Mouse (Mus musculus): ENCODE data around the gene Nedd4. TPM values are rescaled to one million over a fixed set of nuclear protein-coding genes. Genes with fewer than 3 reads are reported as not detected.

Nedd4 gene
- polyA plus RNA-seq, 1 experiment from 2014 or later: 546 TPM

DNA sequence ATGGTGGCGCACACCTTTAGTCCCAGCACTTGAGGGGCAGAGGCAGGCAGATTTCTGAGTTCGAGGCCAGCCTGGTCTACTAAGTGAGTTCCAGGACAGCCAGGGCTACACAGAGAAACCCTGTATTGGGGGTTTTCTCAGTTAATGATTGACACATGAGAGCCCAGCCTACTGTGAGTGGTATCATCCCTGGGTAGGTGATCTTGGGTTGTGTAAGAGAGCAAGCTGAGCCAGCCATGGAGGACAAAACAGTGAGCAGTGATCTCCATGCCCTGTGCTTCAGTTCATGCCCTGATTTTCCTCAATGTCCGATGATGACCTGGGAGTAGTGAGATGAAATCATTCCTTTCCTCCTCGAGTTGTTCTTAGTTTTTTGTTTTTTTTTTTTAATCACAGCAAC lies 112.9 kb downstream of the Nedd4 start:
- Histone ChIP-seq H3K4me3 (replicated peaks) (no peak overlapping the region), H3K4me2 (replicated peaks) (no peak overlapping the region), H3K9me3 (replicated peaks) (no peaks in the 10 kb centered on the region), H3K27me3 (no peaks in the 10 kb centered on the region), H3K9ac (no peak overlapping the region), H3K36me3 (no peaks in the 10 kb centered on the region), H3K4me1 (peaks cover 9% of the 10 kb centered on the region; the same call in 1 of the 2 replicates), H3K27ac (replicated peaks) (no peak overlapping the region)
- WGBS: 88% methylated on average over 4 of the region's 4 CpGs
- no peak for ATAC-seq (ENCODE audit: insufficient number of reproducible peaks, low FRiP score, low TSS enrichment, low read depth)

DNA sequence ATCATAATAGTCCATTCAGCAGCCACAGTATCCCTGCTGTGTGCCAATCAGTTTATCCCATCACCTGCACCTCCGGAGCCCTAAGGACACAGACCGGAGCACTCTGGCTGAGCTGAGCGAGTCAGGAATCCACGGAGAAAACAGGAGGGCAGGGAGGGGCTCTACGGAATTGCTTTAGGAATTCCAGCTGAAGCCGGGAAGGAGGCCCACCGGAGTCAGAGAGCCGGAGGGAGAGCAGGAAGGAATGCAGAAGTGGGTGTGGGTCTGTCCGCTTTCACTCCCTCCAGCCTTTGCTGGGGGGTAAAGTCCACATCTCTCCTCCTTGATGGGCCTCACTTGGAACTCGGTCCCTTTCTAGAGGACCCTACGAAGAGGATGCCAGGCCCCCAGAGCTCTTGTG lies 116.9 kb downstream of the Nedd4 start:
- Histone ChIP-seq H3K4me3 (replicated peaks) (no peak overlapping the region), H3K27me3 (no peaks in the 10 kb centered on the region), H3K9ac (no peak overlapping the region), H3K4me2 (replicated peaks) (no peak overlapping the region), H3K36me3 (no peaks in the 10 kb centered on the region), H3K27ac (replicated peaks) (no peak overlapping the region), H3K4me1 (peaks cover 16% of the 10 kb centered on the region; the same call in 1 of the 2 replicates), H3K9me3 (replicated peaks) (no peaks in the 10 kb centered on the region)
- 34% methylated on average over 11 of the region's 11 CpGs for WGBS
- no peak for ATAC-seq (ENCODE audit: insufficient number of reproducible peaks, low FRiP score, low TSS enrichment, low read depth)

DNA sequence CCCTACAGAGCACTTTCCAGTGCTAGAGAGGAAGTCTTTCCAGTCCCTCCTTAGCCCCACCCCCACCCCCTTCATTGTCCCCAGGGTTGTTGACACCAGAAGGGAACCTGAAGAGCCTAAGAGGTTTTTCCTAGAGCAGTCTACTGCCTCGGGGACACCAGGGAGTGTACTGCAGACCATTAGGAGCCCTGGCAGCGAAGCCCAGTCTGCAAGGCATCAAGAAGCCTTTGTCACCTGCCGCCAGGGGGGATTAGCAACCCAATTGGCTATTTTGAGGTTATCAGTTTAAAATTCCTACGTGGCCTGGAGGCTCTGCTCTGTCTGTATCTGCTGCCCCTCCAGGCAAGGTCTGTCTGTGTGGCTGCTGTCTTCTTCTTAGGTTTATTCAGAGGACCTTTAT lies 117.6 kb downstream of the Nedd4 start:
- peaks cover 16% of the 10 kb centered on the region; the same call in 1 of the 2 replicates for H3K4me1 ChIP-seq
- H3K27me3 ChIP-seq: no peaks in the 10 kb centered on the region
- H3K9me3 ChIP-seq (replicated peaks): no peaks in the 10 kb centered on the region
- no peak overlapping the region for H3K27ac ChIP-seq (replicated peaks)
- no peak overlapping the region for H3K9ac ChIP-seq
- H3K4me2 ChIP-seq (replicated peaks): no peak overlapping the region
- ATAC-seq (ENCODE audit: insufficient number of reproducible peaks, low FRiP score, low TSS enrichment, low read depth): no peak
- H3K36me3 ChIP-seq: no peaks in the 10 kb centered on the region
- WGBS: 16% methylated on average over 4 of the region's 4 CpGs
- no peak overlapping the region for H3K4me3 ChIP-seq (replicated peaks)

DNA sequence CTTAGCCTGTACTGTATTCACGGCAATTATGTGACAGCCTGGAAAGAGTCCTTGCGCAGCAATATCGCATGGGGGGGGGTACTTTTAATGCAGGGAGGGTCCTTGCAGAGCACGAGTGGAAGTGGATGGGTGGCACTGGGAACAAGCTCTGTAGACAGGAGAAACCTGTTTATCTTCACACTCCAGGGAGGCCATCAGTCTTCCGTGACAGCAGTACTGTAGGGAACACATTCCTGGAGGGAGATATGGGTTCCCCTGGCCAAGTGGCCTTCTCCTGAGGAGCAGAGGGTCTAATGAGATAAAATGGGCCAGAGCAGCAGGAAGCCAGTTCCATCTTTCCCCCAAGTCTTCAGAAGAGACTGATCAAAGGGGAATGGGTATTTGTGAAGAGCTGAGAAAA lies 118.5 kb downstream of the Nedd4 start:
- Histone ChIP-seq H3K4me3 (replicated peaks) (no peak overlapping the region), H3K27me3 (no peaks in the 10 kb centered on the region), H3K9ac (no peak overlapping the region), H3K4me1 (peaks cover 16% of the 10 kb centered on the region; the same call in 1 of the 2 replicates), H3K36me3 (no peaks in the 10 kb centered on the region), H3K27ac (replicated peaks) (no peak overlapping the region), H3K9me3 (replicated peaks) (no peaks in the 10 kb centered on the region), H3K4me2 (replicated peaks) (no peak overlapping the region)
- 46% methylated on average over 5 of the region's 5 CpGs for WGBS
- ATAC-seq (ENCODE audit: insufficient number of reproducible peaks, low FRiP score, low TSS enrichment, low read depth): no peak

DNA sequence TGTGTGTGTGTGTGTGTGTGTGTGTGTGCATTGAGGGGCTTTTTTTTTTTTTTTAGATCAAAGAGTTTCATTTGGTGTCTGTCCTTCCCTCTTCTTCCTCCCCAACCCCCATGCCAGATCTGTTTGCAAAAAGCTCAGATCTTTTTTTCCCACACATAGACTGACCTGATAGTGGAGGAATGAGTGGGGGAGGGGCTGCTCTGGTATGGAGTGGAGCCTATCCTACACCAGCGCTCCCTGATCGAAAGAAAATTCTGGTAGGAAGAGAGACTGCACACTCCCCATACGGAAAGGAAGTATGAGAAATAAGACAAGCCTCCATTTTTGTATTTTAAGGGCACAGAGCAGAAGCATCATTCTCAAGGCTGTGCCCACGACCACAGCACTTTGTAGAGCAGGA lies 119.3 kb downstream of the Nedd4 start:
- no peaks in the 10 kb centered on the region for H3K27me3 ChIP-seq
- H3K4me3 ChIP-seq (replicated peaks): no peak overlapping the region
- H3K36me3 ChIP-seq: no peaks in the 10 kb centered on the region
- peaks cover 16% of the 10 kb centered on the region; the same call in 1 of the 2 replicates for H3K4me1 ChIP-seq
- no peak for ATAC-seq (ENCODE audit: insufficient number of reproducible peaks, low FRiP score, low TSS enrichment, low read depth)
- no peak overlapping the region for H3K9ac ChIP-seq
- H3K27ac ChIP-seq (replicated peaks): no peak overlapping the region
- H3K4me2 ChIP-seq (replicated peaks): no peak overlapping the region
- H3K9me3 ChIP-seq (replicated peaks): no peaks in the 10 kb centered on the region
- WGBS: 45% methylated on average over 4 of the region's 4 CpGs

DNA sequence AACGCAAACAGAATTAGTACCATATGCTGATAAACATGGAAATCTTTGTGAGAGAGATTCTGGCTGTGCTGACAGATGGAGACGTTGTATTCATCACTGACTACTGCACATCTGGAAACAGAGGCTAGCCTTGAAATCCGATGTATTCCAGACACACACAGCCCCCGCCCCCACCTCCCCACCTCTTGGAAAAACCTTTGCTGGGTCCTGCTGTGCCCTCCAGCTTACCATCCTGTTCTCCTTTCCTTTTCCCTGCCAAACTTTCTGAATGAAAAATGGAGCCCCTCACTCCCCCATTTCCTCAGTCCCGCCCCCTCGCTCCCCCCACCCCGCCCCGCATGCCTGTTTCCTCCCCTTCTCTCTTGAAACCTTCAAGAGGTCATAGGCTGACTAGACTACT lies 120.0 kb downstream of the Nedd4 start:
- Histone ChIP-seq H3K4me1 (peaks cover 16% of the 10 kb centered on the region; the same call in 1 of the 2 replicates), H3K27ac (replicated peaks) (no peak overlapping the region), H3K9ac (no peak overlapping the region), H3K4me3 (replicated peaks) (no peak overlapping the region), H3K36me3 (no peaks in the 10 kb centered on the region), H3K4me2 (replicated peaks) (no peak overlapping the region), H3K9me3 (replicated peaks) (no peaks in the 10 kb centered on the region), H3K27me3 (no peaks in the 10 kb centered on the region)
- ATAC-seq (ENCODE audit: insufficient number of reproducible peaks, low FRiP score, low TSS enrichment, low read depth): no peak
- WGBS: 15% methylated on average over 8 of the region's 8 CpGs

DNA sequence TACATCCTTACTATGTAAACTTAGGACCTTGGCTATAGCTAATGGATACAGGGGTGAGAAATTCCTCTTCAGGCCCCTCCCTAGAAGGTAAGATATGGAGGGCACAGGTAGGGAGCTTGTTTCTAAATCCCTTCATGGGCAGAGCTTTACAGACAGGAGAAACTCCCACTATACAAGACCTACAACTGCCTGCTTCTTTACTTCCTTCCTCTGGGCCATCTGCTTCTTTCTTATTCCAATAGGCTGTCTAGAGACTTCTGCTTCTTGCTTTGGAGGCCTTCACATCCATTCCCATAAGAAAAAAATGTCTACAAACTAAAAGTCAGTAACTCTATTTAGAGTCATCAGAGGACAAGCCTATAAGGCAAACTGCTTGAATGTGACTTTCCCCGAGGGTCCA lies 125.6 kb downstream of the Nedd4 start:
- Histone ChIP-seq H3K9me3 (replicated peaks) (no peaks in the 10 kb centered on the region), H3K4me1 (peaks cover 17% of the 10 kb centered on the region), H3K36me3 (no peaks in the 10 kb centered on the region), H3K9ac (no peak overlapping the region), H3K4me3 (replicated peaks) (no peak overlapping the region), H3K27ac (replicated peaks) (no peak overlapping the region), H3K4me2 (replicated peaks) (no peak overlapping the region), H3K27me3 (no peaks in the 10 kb centered on the region)
- no peak for ATAC-seq (ENCODE audit: insufficient number of reproducible peaks, low FRiP score, low TSS enrichment, low read depth)
- WGBS: 80% methylated on average over 1 of the region's 1 CpGs

DNA sequence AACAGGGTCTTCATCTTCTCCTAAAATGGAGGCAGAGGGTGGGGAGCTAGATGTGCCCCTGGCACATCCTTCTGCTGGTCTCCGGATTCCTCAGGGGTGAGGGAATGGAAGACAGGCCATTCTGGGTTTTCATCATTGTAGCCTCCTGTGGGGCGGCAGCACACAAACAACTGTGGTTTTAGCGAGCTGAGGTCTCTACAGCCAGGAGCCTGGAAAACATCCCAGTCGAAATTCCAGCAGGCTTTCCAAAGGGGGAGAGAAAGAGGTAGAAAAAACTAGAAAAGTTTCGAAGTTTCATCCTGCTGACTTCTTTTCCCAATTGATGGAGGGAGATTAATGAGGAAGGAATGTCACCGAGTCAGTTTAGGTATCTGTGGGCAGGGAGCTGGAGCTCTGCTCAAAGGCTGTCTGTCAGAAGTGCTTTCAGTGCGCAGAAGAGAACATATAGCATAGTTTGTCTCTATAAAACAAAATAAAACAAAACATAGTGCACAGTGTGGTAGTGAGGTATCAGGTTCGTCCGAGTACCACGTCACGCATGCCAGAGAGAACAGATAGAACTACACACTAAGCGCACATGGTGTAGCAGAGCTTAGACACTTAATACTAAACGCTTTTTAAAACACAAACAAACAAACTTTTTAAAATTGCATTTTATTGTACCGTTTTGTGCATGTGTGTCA lies 128.5 kb downstream of the Nedd4 start:
- WGBS: 20% methylated on average over 14 of the region's 14 CpGs
- peak overlapping the region; percentile 39 for H3K4me2 ChIP-seq (replicated peaks)

DNA sequence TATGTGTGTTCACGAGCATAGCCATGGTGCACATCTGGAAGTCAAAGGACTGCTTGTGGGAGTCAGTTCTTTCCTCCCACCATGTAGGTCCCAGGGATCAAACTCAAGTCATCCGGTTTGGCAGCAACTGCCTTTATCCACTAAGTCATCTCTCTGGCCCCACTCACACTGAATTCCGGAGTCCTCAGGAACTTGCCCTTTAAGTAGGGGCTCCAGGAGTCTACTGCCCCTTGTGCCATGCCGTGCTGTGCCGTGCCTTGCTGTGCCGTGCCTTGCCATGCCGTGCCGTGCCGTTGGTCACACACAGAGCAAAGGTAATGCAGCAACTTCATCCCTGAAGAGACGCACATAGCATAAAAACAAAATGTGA lies 129.1 kb downstream of the Nedd4 start:
- WGBS: 12% methylated on average over 10 of the region's 10 CpGs
- no peak overlapping the region for H3K4me3 ChIP-seq (replicated peaks)
- H3K9me3 ChIP-seq (replicated peaks): 0 out of 2 replicates have a peak, but pooled peaks cover 5% of the 10 kb centered on the region
- peaks cover 17% of the 10 kb centered on the region for H3K4me1 ChIP-seq
- peak overlapping the region; percentile 74 for H3K27ac ChIP-seq (replicated peaks)
- no peaks in the 10 kb centered on the region for H3K36me3 ChIP-seq
- no peaks in the 10 kb centered on the region for H3K27me3 ChIP-seq
- peak overlapping the region; percentile 39 for H3K4me2 ChIP-seq (replicated peaks)
- no peak for ATAC-seq (ENCODE audit: insufficient number of reproducible peaks, low FRiP score, low TSS enrichment, low read depth)
- H3K9ac ChIP-seq: no peak overlapping the region

More for the DNA sequence above, 128.5 kb downstream of the Nedd4 start:
- H3K36me3 ChIP-seq: no peaks in the 10 kb centered on the region
- ATAC-seq (ENCODE audit: insufficient number of reproducible peaks, low FRiP score, low TSS enrichment, low read depth): peak; percentile 76
- H3K4me1 ChIP-seq: peaks cover 17% of the 10 kb centered on the region
- H3K9ac ChIP-seq: no peak overlapping the region
- 0 out of 2 replicates have a peak, but pooled peaks cover 5% of the 10 kb centered on the region for H3K9me3 ChIP-seq (replicated peaks)
- no peaks in the 10 kb centered on the region for H3K27me3 ChIP-seq
- 0 out of 2 replicates have a peak overlapping the region, but pooled peaks have one; percentile 0 for H3K4me3 ChIP-seq (replicated peaks)
- H3K27ac ChIP-seq (replicated peaks): peak overlapping the region; percentile 74

DNA sequence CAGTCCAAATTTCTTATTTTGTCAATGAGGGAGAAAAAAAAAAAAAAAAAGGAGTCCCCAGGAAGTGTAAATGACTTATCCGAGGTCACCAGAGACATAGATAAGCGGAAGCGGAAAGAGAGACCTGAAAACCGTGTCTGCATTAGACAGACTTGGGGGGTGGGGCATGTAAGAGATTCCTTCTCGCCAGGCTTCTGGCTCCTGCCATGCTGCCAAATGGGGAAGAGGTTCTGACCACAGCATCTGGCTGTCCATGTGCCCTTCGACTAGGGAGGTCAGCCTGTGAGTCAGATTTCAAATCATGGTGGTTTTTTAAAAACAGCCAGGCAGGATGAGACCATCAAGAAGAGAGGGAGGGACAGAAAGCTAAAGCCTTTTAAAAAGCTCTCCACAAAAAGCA lies 129.5 kb downstream of the Nedd4 start:
- WGBS: 11% methylated on average over 6 of the region's 6 CpGs
- Histone ChIP-seq H3K4me3 (replicated peaks) (no peak overlapping the region), H3K9me3 (replicated peaks) (0 out of 2 replicates have a peak, but pooled peaks cover 5% of the 10 kb centered on the region), H3K27me3 (no peaks in the 10 kb centered on the region), H3K27ac (replicated peaks) (no peak overlapping the region; the same call in 1 of the 2 replicates), H3K4me2 (replicated peaks) (no peak overlapping the region), H3K9ac (no peak overlapping the region), H3K4me1 (peaks cover 17% of the 10 kb centered on the region), H3K36me3 (no peaks in the 10 kb centered on the region)
- no peak for ATAC-seq (ENCODE audit: insufficient number of reproducible peaks, low FRiP score, low TSS enrichment, low read depth)

DNA sequence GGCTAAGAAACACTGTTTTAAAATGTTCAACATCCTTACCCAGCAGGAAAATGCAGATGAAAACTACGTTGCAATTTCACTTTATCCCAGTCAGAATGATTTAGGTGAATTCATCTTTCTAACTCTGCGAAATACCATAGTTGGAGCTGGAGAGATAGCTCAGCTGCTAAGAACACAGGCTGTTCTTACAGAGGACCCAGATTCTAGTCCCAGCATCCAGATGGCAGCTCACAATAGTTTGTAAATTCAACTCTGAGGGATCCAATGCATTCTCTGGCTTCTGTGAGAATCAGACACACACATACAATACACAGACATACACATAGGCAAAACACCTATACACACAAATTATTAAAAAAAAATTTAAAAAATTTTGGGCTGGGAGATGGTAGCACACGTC lies 133.1 kb downstream of the Nedd4 start:
- Histone ChIP-seq H3K9ac (no peak overlapping the region), H3K4me2 (replicated peaks) (no peak overlapping the region), H3K27me3 (no peaks in the 10 kb centered on the region), H3K9me3 (replicated peaks) (0 out of 2 replicates have a peak, but pooled peaks cover 5% of the 10 kb centered on the region), H3K4me3 (replicated peaks) (no peak overlapping the region), H3K4me1 (peaks cover 20% of the 10 kb centered on the region), H3K36me3 (no peaks in the 10 kb centered on the region), H3K27ac (replicated peaks) (no peak overlapping the region)
- no peak for ATAC-seq (ENCODE audit: insufficient number of reproducible peaks, low FRiP score, low TSS enrichment, low read depth)
- WGBS: 79% methylated on average over 3 of the region's 3 CpGs

DNA sequence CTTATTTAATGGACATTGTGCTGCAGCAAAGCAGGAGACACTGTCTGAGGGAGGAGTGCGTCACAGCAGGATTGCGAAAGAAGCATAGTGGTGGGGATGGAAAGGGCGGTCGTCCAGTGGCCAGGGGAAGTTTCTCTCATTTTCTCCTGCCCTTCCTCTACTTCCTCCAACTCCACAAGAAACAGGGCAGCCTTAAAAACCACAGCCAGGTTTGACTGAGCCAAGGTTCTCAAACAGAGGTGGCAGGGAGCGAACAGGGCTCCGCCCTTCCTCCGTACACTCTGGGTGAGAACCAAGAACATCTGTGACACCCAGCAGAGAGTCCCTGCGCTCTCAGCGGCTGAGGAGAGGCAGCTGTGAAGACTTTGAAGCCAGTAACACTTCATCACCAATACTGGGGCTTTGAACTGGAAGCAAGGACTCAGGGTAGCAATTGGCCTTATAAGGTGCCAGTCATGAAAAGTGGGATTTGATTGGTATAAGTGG lies 135.0 kb downstream of the Nedd4 start:
- no peak for ATAC-seq (ENCODE audit: insufficient number of reproducible peaks, low FRiP score, low TSS enrichment, low read depth)
- no peak overlapping the region for H3K27ac ChIP-seq (replicated peaks)
- H3K4me3 ChIP-seq (replicated peaks): no peak overlapping the region
- H3K36me3 ChIP-seq: no peaks in the 10 kb centered on the region
- H3K9me3 ChIP-seq (replicated peaks): 0 out of 2 replicates have a peak, but pooled peaks cover 5% of the 10 kb centered on the region
- WGBS: 48% methylated on average over 9 of the region's 9 CpGs
- H3K27me3 ChIP-seq: no peaks in the 10 kb centered on the region
- H3K4me2 ChIP-seq (replicated peaks): no peak overlapping the region
- no peak overlapping the region for H3K9ac ChIP-seq
- H3K4me1 ChIP-seq: 0 out of 2 replicates have a peak, but pooled peaks cover 3% of the 10 kb centered on the region

Measured in embryonic facial prominence, embryonic 15.5 days (tissue).